Mouse (Mus musculus): ENCODE results near the gene Pdc.
"Not testable (repeated sequence)": the region's sequence is repeated elsewhere in the genome, so short reads cannot be mapped to it uniquely, and the experiment has no call there.

The Pdc gene

DNA sequence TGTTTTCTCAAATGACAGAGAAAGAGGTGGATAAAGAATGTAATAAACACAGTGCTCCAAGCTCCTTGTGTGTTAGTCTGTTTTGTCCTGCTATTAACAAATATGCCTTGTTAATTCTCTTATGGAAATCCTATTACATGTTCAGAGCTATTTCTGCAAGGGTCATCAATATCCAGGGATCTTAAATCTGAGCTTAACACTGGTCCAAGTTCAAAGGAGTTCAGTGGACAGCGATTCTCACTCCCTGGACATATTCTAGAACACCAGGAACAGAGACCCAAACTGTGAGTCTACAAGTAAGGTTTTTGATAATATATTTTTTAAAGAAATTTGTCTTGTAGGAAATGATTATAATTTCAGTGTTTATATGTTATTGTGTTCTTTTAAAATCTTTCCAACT, at the start of gene Pdc:
Pdc (plus strand) TSS at position 213 of the 400 bp plus-strand sequence.
- in situ Hi-C loops (cut with MboI; ENCODE audit: low pct_unique_long_range_greater_than_20kb in 1 of 2, low sequenced_read_pairs in 2 of 2, unreplicated experiment in 1 of 2) = no loop called here

DNA sequence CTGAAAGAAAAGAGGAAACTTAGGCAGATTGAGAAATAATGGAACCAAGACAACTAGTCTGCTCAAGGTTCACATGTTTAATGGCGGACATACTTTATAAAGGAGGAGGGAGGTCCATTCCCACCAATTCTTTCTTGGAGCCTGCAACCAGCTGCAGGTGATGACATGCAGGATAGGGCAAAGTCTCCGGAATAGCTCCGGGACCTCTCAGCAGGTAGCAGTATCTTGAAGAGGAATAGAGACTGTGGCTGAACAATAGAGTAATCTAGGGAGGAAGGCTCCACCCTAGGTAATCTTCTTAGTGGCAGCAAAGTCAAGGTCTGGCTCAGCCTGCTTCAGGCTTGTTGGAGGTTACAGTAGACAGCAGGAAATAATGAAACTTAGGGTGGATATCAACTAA, 25.2 kb upstream of the Pdc start:
- in situ Hi-C loops (cut with MboI; ENCODE audit: low pct_unique_long_range_greater_than_20kb in 1 of 2, low sequenced_read_pairs in 2 of 2, unreplicated experiment in 1 of 2) = not testable (repeated sequence)

DNA sequence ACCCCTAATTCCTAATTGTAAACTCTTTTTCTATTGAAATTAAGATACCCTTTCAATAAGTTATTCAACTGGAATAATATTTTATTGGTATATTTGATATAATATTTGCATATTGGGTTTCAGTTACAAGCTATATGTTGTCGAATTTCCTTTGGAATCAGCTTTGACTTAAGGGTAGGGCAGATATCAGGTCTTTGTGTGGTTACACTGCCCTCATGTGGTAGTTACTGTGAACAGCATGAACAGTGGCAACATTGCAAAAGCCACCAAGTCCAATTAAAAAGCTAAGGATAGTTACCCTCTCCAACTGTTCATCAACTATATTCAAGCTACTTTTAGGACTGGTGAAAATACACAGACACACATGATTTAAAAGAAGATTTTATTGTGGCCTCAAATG, 11.6 kb upstream of the Pdc start:
- in situ Hi-C loops (cut with MboI; ENCODE audit: low pct_unique_long_range_greater_than_20kb in 1 of 2, low sequenced_read_pairs in 2 of 2, unreplicated experiment in 1 of 2) = no loop called here

DNA sequence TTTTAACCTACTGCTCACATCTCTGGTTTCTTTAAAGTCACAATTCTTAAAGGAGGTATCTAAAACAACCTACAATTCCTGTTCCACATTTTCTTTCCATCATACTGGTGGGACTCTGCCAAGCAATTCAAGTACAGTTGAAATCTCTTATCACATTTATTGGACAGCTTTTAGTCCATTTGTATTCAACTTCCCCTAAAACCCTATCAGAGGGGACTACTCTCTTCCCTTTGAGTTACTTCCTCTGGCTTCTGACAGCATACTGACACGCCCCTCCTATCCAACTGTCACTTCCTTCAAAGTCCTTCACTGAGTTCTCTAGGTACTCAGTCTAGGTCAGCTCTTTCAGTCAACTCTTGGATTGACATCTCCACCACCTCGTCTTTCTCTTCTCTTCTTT, 15.9 kb downstream of the Pdc start:
- in situ Hi-C loops (cut with MboI; ENCODE audit: low pct_unique_long_range_greater_than_20kb in 1 of 2, low sequenced_read_pairs in 2 of 2, unreplicated experiment in 1 of 2) = no loop called here

DNA sequence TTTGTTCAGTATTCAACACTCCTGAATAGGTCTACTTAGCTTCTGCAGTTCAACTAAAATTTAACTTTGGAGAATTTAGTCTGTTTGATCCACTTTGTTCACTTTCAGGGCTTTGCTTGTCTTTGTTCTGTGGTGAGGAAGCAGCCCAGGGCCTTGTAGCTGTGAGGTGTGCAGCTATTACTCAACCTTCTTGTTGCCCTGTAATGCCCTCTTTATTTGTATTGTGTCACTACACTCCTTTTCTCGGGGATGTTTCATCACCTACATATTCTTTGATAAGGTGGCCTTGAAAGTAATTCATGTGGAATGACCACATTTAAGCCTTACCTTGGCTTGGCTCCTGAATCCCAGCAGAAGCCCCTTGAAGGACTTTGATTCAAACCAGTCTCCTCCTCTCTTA, 41.6 kb downstream of the Pdc start:
- in situ Hi-C loops (cut with MboI; ENCODE audit: low pct_unique_long_range_greater_than_20kb in 1 of 2, low sequenced_read_pairs in 2 of 2, unreplicated experiment in 1 of 2) = no loop called here

DNA sequence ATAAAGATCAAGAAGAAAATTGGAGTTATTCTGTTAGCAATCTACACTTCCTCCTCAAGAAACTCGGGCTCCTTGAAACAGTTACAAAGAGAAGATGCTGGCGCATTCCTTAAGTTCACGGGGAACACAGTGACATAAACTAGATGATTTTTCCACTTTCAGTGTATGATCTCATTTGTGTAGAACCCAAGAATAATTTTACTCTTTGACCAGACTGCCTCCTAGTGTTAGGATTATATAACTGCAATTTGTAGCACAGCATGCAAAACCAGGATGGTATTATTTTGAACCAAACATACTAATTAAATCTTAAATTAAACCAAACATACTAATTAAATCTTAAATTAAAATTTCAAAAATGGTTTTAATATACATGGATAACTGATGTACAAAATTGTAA, 53.7 kb downstream of the Pdc start:
- in situ Hi-C loops (cut with MboI; ENCODE audit: low pct_unique_long_range_greater_than_20kb in 1 of 2, low sequenced_read_pairs in 2 of 2, unreplicated experiment in 1 of 2) = no loop called here

DNA sequence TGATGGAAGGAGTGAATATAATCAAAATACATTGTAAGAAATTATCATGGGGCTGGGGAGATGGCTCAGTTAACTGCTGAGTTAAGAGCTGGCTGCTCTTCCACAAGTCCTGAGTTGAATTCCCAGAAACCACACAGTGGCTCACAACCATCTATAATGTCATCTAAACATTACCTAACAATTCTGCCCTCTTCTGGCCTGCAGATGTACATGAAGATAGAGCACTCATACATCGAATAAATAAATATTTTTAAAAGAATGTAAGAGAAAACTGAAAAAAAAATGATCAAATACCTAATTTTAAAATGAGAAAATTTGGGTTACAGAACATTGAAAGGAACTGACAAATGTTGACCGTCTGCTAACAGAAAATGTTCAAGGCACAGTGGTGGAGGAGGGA, 55.0 kb downstream of the Pdc start:
- in situ Hi-C loops (cut with MboI; ENCODE audit: low pct_unique_long_range_greater_than_20kb in 1 of 2, low sequenced_read_pairs in 2 of 2, unreplicated experiment in 1 of 2) = no loop called here
